Mouse (Mus musculus): ENCODE data around the gene Ccdc65. TPM values are rescaled to one million over a fixed set of nuclear protein-coding genes. Genes with fewer than 3 reads are reported as not detected.

The Ccdc65 gene
- not detected in 2 replicates for polyA plus RNA-seq (2015; fragmentation: Nextera tagmentation; extraction: Ambion mirVana)

GRCm38 (mm10) chr15:98707766-98708372 is at the start of gene Ccdc65:
Gene Ccdc65 (plus strand): TSS chr15:98708207.
- Histone ChIP-seq H3K36me3 (ENCODE audit: control insufficient read depth, insufficient read depth) (no peaks in the 10 kb centered on the region), H3K4me1 (ENCODE audit: control insufficient read depth, low read depth, low read length) (no peaks in the 10 kb centered on the region), H3K4me3 (ENCODE audit: low read depth, low read length) (peak within 1 kb of the TSS; percentile 37), H3K27me3 (ENCODE audit: control insufficient read depth, insufficient read depth, low read depth, low read length) (peaks cover 5% of the 10 kb centered on the region; the same call in 1 of the 2 replicates), H3K9me3 (replicated peaks; ENCODE audit: control insufficient read depth, low read length) (no peaks in the 10 kb centered on the region), H3K27ac (ENCODE audit: low read length) (no peak within 1 kb of the TSS), H3K4me2 (ENCODE audit: low read depth, low read length) (peak within 1 kb of the TSS; percentile 51), H3K9ac (ENCODE audit: low read depth, low read length) (no peak within 1 kb of the TSS)
- 17% methylated on average over 16 of the region's 16 CpGs for WGBS (ENCODE audit: insufficient replicate concordance)
- no peak for ATAC-seq (ENCODE audit: low read depth)

- Histone ChIP-seq H3K36me3 (ENCODE audit: control insufficient read depth, insufficient read depth) (peaks cover 21% of the 10 kb centered on the region), H3K27me3 (ENCODE audit: control insufficient read depth, insufficient read depth, low read depth, low read length) (no peaks in the 10 kb centered on the region), H3K9me3 (replicated peaks; ENCODE audit: control insufficient read depth, low read length) (no peaks in the 10 kb centered on the region), H3K4me3 (ENCODE audit: low read depth, low read length) (peak overlapping the region; percentile 81), H3K9ac (ENCODE audit: low read depth, low read length) (peak overlapping the region; percentile 87), H3K4me1 (ENCODE audit: control insufficient read depth, low read depth, low read length) (peaks cover 6% of the 10 kb centered on the region), H3K4me2 (ENCODE audit: low read depth, low read length) (peak overlapping the region; percentile 80), H3K27ac (ENCODE audit: low read length) (peak overlapping the region; percentile 87)
- ATAC-seq (ENCODE audit: low read depth), result peak; percentile 33
- under 1% methylated on average over 14 of the region's 14 CpGs for WGBS (ENCODE audit: insufficient replicate concordance)
These were observed 45.8 kb upstream of the Ccdc65 start for GRCm38 (mm10) chr15:98662198-98662566.

DNA sequence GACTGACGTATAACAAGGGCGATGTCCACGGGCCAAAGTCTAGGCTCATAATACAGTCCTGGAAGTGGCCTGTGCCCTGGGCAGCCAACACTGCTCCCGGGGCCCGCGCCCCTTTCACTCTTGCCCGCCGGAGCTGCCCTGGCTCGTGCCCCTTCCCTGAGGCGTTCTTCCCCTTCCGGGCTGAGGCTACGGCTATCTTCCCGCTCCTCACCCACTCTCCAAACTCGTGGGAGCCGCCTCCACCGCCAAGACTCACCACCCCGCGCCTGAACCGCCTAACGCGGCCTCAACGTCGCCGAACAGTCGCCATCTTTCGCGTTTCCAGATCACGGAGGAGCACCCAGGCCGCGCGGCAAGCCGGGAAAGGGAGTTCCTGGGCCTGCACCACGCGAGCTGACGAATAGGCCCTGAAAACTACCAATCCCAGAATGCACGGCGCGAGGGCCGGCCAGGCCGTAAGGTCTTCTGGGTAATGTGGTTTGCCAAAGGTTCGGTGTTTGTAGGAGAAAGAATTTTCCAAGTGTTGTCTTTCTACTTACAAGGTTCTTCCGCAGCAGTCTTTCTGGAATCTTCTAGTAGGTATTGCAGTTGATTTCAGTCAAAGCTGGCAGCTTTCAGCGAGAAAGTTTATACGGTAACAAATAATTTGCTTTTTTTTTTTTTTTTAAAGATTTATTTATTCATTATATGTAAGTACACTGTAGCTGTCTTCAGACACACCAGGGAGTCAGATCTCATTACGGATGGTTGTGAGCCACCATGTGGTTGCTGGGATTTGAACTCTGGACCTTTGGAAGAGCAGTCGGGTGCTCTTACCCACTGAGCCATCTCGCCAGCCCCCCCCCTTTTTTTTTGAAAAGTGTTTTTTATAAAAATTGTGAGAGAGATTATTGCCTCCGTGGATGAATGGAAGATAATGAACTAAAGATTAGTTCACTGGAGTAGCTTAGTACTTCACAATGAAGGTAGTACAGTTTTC is 45.2 kb upstream of the Ccdc65 start, which contains the start of gene Ddx23:
Ddx23 (minus strand) TSS at position 328 of the 979 bp plus-strand sequence.
- 2% methylated on average over 47 of the region's 48 CpGs for WGBS (ENCODE audit: insufficient replicate concordance)
- H3K4me3 ChIP-seq (ENCODE audit: low read depth, low read length), result peak within 1 kb of the TSS; percentile 81
- H3K36me3 ChIP-seq (ENCODE audit: control insufficient read depth, insufficient read depth), result peaks cover 15% of the 10 kb centered on the region
- ATAC-seq (ENCODE audit: low read depth), result peak; percentile 98
- H3K4me1 ChIP-seq (ENCODE audit: control insufficient read depth, low read depth, low read length), result peaks cover 6% of the 10 kb centered on the region
- no peaks in the 10 kb centered on the region for H3K27me3 ChIP-seq (ENCODE audit: control insufficient read depth, insufficient read depth, low read depth, low read length)
- peak within 1 kb of the TSS; percentile 87 for H3K9ac ChIP-seq (ENCODE audit: low read depth, low read length)
- no peaks in the 10 kb centered on the region for H3K9me3 ChIP-seq (replicated peaks; ENCODE audit: control insufficient read depth, low read length)
- peak within 1 kb of the TSS; percentile 80 for H3K4me2 ChIP-seq (ENCODE audit: low read depth, low read length)
- peak within 1 kb of the TSS; percentile 87 for H3K27ac ChIP-seq (ENCODE audit: low read length)

- no peak overlapping the region for H3K4me3 ChIP-seq (ENCODE audit: low read depth, low read length)
- peaks cover under 1% of the 10 kb centered on the region; the same call in 1 of the 2 replicates for H3K36me3 ChIP-seq (ENCODE audit: control insufficient read depth, insufficient read depth)
- no peak overlapping the region for H3K27ac ChIP-seq (ENCODE audit: low read length)
- no peaks in the 10 kb centered on the region for H3K9me3 ChIP-seq (replicated peaks; ENCODE audit: control insufficient read depth, low read length)
- H3K27me3 ChIP-seq (ENCODE audit: control insufficient read depth, insufficient read depth, low read depth, low read length), result no peaks in the 10 kb centered on the region
- WGBS (ENCODE audit: insufficient replicate concordance), result 66% methylated on average over 11 of the region's 11 CpGs
- H3K4me2 ChIP-seq (ENCODE audit: low read depth, low read length), result no peak overlapping the region
- ATAC-seq (ENCODE audit: low read depth), result no peak
- H3K4me1 ChIP-seq (ENCODE audit: control insufficient read depth, low read depth, low read length), result peaks cover 6% of the 10 kb centered on the region
- H3K9ac ChIP-seq (ENCODE audit: low read depth, low read length), result no peak overlapping the region
These were observed 43.7 kb upstream of the Ccdc65 start for GRCm38 (mm10) chr15:98664042-98664907.

- 36% methylated on average over 4 of the region's 4 CpGs for WGBS (ENCODE audit: insufficient replicate concordance)
- no peaks in the 10 kb centered on the region for H3K36me3 ChIP-seq (ENCODE audit: control insufficient read depth, insufficient read depth)
- no peaks in the 10 kb centered on the region for H3K4me1 ChIP-seq (ENCODE audit: control insufficient read depth, low read depth, low read length)
- peaks cover 38% of the 10 kb centered on the region for H3K27me3 ChIP-seq (ENCODE audit: control insufficient read depth, insufficient read depth, low read depth, low read length)
- no peak for ATAC-seq (ENCODE audit: low read depth)
- H3K4me3 ChIP-seq (ENCODE audit: low read depth, low read length), result no peak overlapping the region
- H3K9me3 ChIP-seq (replicated peaks; ENCODE audit: control insufficient read depth, low read length), result no peaks in the 10 kb centered on the region
- no peak overlapping the region for H3K9ac ChIP-seq (ENCODE audit: low read depth, low read length)
- H3K27ac ChIP-seq (ENCODE audit: low read length), result no peak overlapping the region
- no peak overlapping the region for H3K4me2 ChIP-seq (ENCODE audit: low read depth, low read length)
These were observed 35.4 kb upstream of the Ccdc65 start for GRCm38 (mm10) chr15:98672592-98672991.

DNA sequence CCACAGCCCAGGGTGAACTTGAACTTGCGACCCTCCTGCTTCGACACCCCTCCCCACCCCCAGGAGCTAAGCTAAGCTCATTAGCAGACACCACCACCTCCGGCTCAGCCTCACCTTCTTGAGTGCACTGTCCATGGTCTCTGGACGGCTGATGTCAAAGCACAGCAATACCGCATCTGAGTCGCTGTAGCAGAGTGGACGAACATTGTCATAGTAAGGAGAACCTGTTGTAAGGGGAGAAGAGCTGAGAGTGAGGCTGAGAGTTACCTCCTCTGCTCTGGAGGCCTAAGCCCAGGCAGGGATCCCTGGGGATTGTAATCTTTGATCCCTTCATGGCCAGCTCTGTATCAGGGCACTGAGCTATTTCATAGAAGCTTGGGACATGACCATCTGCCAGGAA is 34.3 kb upstream of the Ccdc65 start:
- Histone ChIP-seq H3K27me3 (ENCODE audit: control insufficient read depth, insufficient read depth, low read depth, low read length) (peaks cover 44% of the 10 kb centered on the region), H3K9me3 (replicated peaks; ENCODE audit: control insufficient read depth, low read length) (no peaks in the 10 kb centered on the region), H3K9ac (ENCODE audit: low read depth, low read length) (no peak overlapping the region), H3K4me3 (ENCODE audit: low read depth, low read length) (no peak overlapping the region), H3K27ac (ENCODE audit: low read length) (no peak overlapping the region), H3K4me1 (ENCODE audit: control insufficient read depth, low read depth, low read length) (no peaks in the 10 kb centered on the region), H3K4me2 (ENCODE audit: low read depth, low read length) (no peak overlapping the region), H3K36me3 (ENCODE audit: control insufficient read depth, insufficient read depth) (no peaks in the 10 kb centered on the region)
- 70% methylated on average over 7 of the region's 7 CpGs for WGBS (ENCODE audit: insufficient replicate concordance)
- no peak for ATAC-seq (ENCODE audit: low read depth)

GRCm38 (mm10) chr15:98674284-98674993 is 33.6 kb upstream of the Ccdc65 start:
- Histone ChIP-seq H3K36me3 (ENCODE audit: control insufficient read depth, insufficient read depth) (no peaks in the 10 kb centered on the region), H3K4me2 (ENCODE audit: low read depth, low read length) (no peak overlapping the region), H3K27me3 (ENCODE audit: control insufficient read depth, insufficient read depth, low read depth, low read length) (peaks cover 48% of the 10 kb centered on the region), H3K9me3 (replicated peaks; ENCODE audit: control insufficient read depth, low read length) (no peaks in the 10 kb centered on the region), H3K4me1 (ENCODE audit: control insufficient read depth, low read depth, low read length) (no peaks in the 10 kb centered on the region), H3K4me3 (ENCODE audit: low read depth, low read length) (no peak overlapping the region), H3K9ac (ENCODE audit: low read depth, low read length) (no peak overlapping the region), H3K27ac (ENCODE audit: low read length) (no peak overlapping the region)
- no peak for ATAC-seq (ENCODE audit: low read depth)
- WGBS (ENCODE audit: insufficient replicate concordance), result 25% methylated on average over 7 of the region's 7 CpGs

DNA sequence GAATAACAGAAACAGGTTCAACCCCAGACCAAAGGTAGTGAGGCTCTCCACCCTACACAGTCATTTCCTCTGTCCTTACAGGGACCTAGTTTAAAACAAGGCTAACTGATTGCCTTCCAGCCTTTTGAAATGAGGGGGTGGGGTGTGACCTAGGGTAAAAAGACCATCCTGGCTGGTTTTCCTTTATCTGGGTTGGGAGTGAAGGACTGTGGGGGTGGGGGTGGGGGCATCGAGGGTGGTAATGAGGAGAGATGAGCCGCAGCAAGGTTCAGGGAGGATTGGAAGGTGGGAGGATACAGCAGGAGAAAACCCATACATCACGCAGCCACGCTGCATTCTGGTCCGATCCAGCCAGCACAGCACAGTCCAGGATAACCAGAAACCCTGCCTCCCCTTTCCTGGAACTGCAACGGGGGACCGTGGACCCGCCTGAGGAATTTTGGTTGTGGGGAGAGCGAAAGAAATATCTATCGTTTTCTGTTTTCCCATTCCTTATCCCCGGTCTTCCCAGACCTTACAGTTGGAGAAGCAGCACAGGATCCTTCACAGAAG is 32.9 kb upstream of the Ccdc65 start:
- 28% methylated on average over 11 of the region's 11 CpGs for WGBS (ENCODE audit: insufficient replicate concordance)
- no peak overlapping the region for H3K27ac ChIP-seq (ENCODE audit: low read length)
- H3K9me3 ChIP-seq (replicated peaks; ENCODE audit: control insufficient read depth, low read length), result no peaks in the 10 kb centered on the region
- no peak for ATAC-seq (ENCODE audit: low read depth)
- H3K9ac ChIP-seq (ENCODE audit: low read depth, low read length), result no peak overlapping the region
- H3K4me3 ChIP-seq (ENCODE audit: low read depth, low read length), result no peak overlapping the region
- no peak overlapping the region for H3K4me2 ChIP-seq (ENCODE audit: low read depth, low read length)
- peaks cover 48% of the 10 kb centered on the region for H3K27me3 ChIP-seq (ENCODE audit: control insufficient read depth, insufficient read depth, low read depth, low read length)
- H3K4me1 ChIP-seq (ENCODE audit: control insufficient read depth, low read depth, low read length), result no peaks in the 10 kb centered on the region
- no peaks in the 10 kb centered on the region for H3K36me3 ChIP-seq (ENCODE audit: control insufficient read depth, insufficient read depth)

All from liver, embryonic 16.5 days (tissue).